Mouse (Mus musculus): ENCODE measurements around the gene Dlgap4. TPM values are rescaled to one million over a fixed set of nuclear protein-coding genes. Genes with fewer than 3 reads are reported as not detected.

The Dlgap4 gene
- polyA plus RNA-seq, 1 experiment from 2014 or later, result 74.8 TPM

GRCm38 (mm10) chr2:156811556-156811955 lies 198.1 kb downstream of the Dlgap4 start:
- no peaks in the 10 kb centered on the region for H3K9me3 ChIP-seq (ENCODE audit: control insufficient read depth, low read length)
- H3K4me3 ChIP-seq (ENCODE audit: low read depth, low read length), result no peak overlapping the region
- ATAC-seq (replicated peaks; ENCODE audit: low FRiP score, low TSS enrichment, low read depth), result no peak
- H3K9ac ChIP-seq (ENCODE audit: low read length), result no peak overlapping the region
- no peaks in the 10 kb centered on the region for H3K36me3 ChIP-seq (ENCODE audit: control insufficient read depth, insufficient read depth, low read length)
- H3K4me1 ChIP-seq (replicated peaks; ENCODE audit: control insufficient read depth, insufficient read depth, low read length), result peaks cover 13% of the 10 kb centered on the region
- H3K4me2 ChIP-seq (ENCODE audit: low read length), result no peak overlapping the region
- DNase-seq (ENCODE audit: low spot score), result no peak
- H3K27ac ChIP-seq (ENCODE audit: low read depth), result no peak overlapping the region
- WGBS, result 64% methylated on average over 5 of the region's 5 CpGs
- no peaks in the 10 kb centered on the region for H3K27me3 ChIP-seq (replicated peaks; ENCODE audit: control insufficient read depth, insufficient read depth, low read length)

Other genes starting within 250 kb of the Dlgap4 start
- gene Epb41l1, start 192.8 kb upstream of the Dlgap4 start, polyA plus RNA-seq (2014; fragmentation: Nextera tagmentation; extraction: Ambion mirVana), result 4.2 and 4.4 TPM in 2 replicates
- 38.6 and 40.8 TPM in 2 replicates for gene Aar2, start 66.1 kb upstream of the Dlgap4 start, polyA plus RNA-seq (2014; fragmentation: Nextera tagmentation; extraction: Ambion mirVana)
- gene Myl9, start 161.7 kb downstream of the Dlgap4 start, polyA plus RNA-seq (2014; fragmentation: Nextera tagmentation; extraction: Ambion mirVana), result 1,449 and 1,579 TPM in 2 replicates
- 61.4 and 63.5 TPM in 2 replicates for gene Tgif2, start 226.3 kb downstream of the Dlgap4 start, polyA plus RNA-seq (2014; fragmentation: Nextera tagmentation; extraction: Ambion mirVana)
- gene 4930518I15Rik, start 244.2 kb downstream of the Dlgap4 start, polyA plus RNA-seq (2014; fragmentation: Nextera tagmentation; extraction: Ambion mirVana), result 6.3 and 8.9 TPM in 2 replicates
- gene Rab5if, start 249.4 kb downstream of the Dlgap4 start, polyA plus RNA-seq (2014; fragmentation: Nextera tagmentation; extraction: Ambion mirVana), result 253 and 276 TPM in 2 replicates

All from intestine, embryonic 14.5 days (tissue).